Mouse (Mus musculus): ENCODE results near the gene Nenf.

- TF ChIP-seq CTCF (IDR thresholded peaks at IDR 0.05; ENCODE audit: borderline replicate concordance, insufficient read depth, low read depth, low read length): no peak
- TF ChIP-seq POLR2A (IDR thresholded peaks at IDR 0.05; ENCODE audit: borderline replicate concordance, insufficient read depth, low read length): no peak
Observed at GRCm38 (mm10) chr1:191281171-191281570, 36.8 kb downstream of the Nenf start.

Data from cerebellum, adult 2 months (tissue).